Mouse (Mus musculus) monocyte, adult 5-6 weeks (primary cell): ENCODE data around the gene Mrpl37. TPM values are rescaled to one million over a fixed set of nuclear protein-coding genes. Genes with fewer than 3 reads are reported as not detected.
"Not testable (repeated sequence)": the region's sequence is repeated elsewhere in the genome, so short reads cannot be mapped to it uniquely, and the experiment has no call there.

ENCODE experiments used
- ATAC-seq: fragments of 153-309, 156-312 bp; replicated peaks from 2 replicates; pipeline ENCODE4 v1.8.0; 2017; ENCODE audit warnings: mild to moderate bottlenecking; ENCODE audit not compliant: low TSS enrichment, insufficient number of reproducible peaks, severe bottlenecking, poor library complexity, low FRiP score
- total RNA-seq: library from RNA; stranded (forward); fragments of 200-1000, 200-491, 200-594 nt; gene quantifications from 3 replicates; pipeline ENCODE4 v1.2.3, GENCODE M21; 2017

Mrpl37 gene
- 11.1 to 25.7 TPM (median 18.3 TPM) in 3 replicates for total RNA-seq

GRCm38 (mm10) chr4:107066252-107067124 lies at the start of gene Mrpl37, which contains the start of gene Cyb5rl:
Mrpl37 (minus strand) TSS chr4:107066868.
Cyb5rl (plus strand) TSS chr4:107066988.
- peak; percentile 99 for ATAC-seq

- no peak for ATAC-seq
These were observed 47.6 kb upstream of the Mrpl37 start for GRCm38 (mm10) chr4:107114278-107114677.

- ATAC-seq: not testable (repeated sequence)
These were observed 42.5 kb upstream of the Mrpl37 start for GRCm38 (mm10) chr4:107109181-107109580.

GRCm38 (mm10) chr4:107108291-107108731 lies 41.6 kb upstream of the Mrpl37 start:
- no peak for ATAC-seq

- ATAC-seq: no peak
These were observed 40.1 kb upstream of the Mrpl37 start for GRCm38 (mm10) chr4:107106777-107107176.

- ATAC-seq: no peak
These were observed 35.6 kb upstream of the Mrpl37 start for GRCm38 (mm10) chr4:107102220-107102619.

- no peak for ATAC-seq
These were observed 32.3 kb upstream of the Mrpl37 start for GRCm38 (mm10) chr4:107098791-107099525.

GRCm38 (mm10) chr4:107098375-107098774 lies 31.7 kb upstream of the Mrpl37 start:
- ATAC-seq: no peak

GRCm38 (mm10) chr4:107097871-107098270 lies 31.2 kb upstream of the Mrpl37 start:
- no peak for ATAC-seq

- no peak for ATAC-seq
These were observed 30.2 kb upstream of the Mrpl37 start, which contains the start of gene Cdcp2 for GRCm38 (mm10) chr4:107096841-107097373. Cdcp2 (plus strand) TSS chr4:107096891.

GRCm38 (mm10) chr4:107096043-107096442 lies 29.4 kb upstream of the Mrpl37 start:
- no peak for ATAC-seq

GRCm38 (mm10) chr4:107094484-107095187 lies 28.0 kb upstream of the Mrpl37 start:
- ATAC-seq: no peak

- no peak for ATAC-seq
These were observed 25.0 kb upstream of the Mrpl37 start for GRCm38 (mm10) chr4:107091696-107092095.

- ATAC-seq: no peak
These were observed 18.2 kb upstream of the Mrpl37 start for GRCm38 (mm10) chr4:107084858-107085257.

- no peak for ATAC-seq
These were observed 17.7 kb upstream of the Mrpl37 start for GRCm38 (mm10) chr4:107084343-107084742.

GRCm38 (mm10) chr4:107083126-107083525 lies 16.5 kb upstream of the Mrpl37 start:
- ATAC-seq: no peak

GRCm38 (mm10) chr4:107082185-107082584 lies 15.5 kb upstream of the Mrpl37 start:
- no peak for ATAC-seq

- ATAC-seq: no peak
These were observed 13.0 kb upstream of the Mrpl37 start for GRCm38 (mm10) chr4:107079716-107080115.

- ATAC-seq: no peak
These were observed 12.2 kb upstream of the Mrpl37 start for GRCm38 (mm10) chr4:107078894-107079293.
